Mouse (Mus musculus) heart, postnatal 10 days (tissue): ENCODE results near the gene 9830107B12Rik. TPM values are rescaled to one million over a fixed set of nuclear protein-coding genes. Genes with fewer than 3 reads are reported as not detected.

ENCODE experiments used
- DNase-seq, 2 experiments: peaks; one replicate each; pipeline ENCODE4 v3.0.0; 2021
- intact Hi-C: fragments of 180-260 bp; cut with DNase I; formaldehyde crosslinking; loops from one replicate; pipeline ENCODE4 v1.15.1; 2025
- total RNA-seq, 2 experiments: library from RNA; stranded (reverse); gene quantifications; 2 replicates each; pipeline ENCODE4 v1.2.3; 2021

9830107B12Rik gene
- total RNA-seq, 2 experiments from 2014 or later: not detected

DNA sequence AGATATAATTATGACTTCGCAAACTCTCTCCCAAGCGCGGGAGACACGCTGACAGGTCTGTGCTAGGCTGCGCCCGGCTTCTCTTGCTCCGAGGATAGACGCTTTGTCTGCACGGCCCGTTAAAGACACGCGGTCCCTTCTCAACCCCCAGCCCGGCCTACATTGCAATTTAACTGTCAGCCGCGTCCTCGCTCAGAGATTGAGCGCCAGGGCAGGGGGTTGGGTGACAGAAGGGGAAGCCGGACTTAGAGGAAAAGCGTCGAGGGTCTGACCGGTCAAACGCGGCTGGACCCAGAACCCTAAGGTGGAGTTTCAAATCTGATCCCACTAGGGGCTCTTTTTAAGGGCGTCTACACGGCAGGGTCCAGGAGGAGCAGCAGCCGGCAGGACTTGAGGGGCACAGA lies 50.3 kb downstream of the 9830107B12Rik start:
- no peak for DNase-seq
- intact Hi-C loops: loop anchor here (5.0 kb wide), 1 partner anchor 242 kb away; no protein-coding TSS in a partner anchor

DNA sequence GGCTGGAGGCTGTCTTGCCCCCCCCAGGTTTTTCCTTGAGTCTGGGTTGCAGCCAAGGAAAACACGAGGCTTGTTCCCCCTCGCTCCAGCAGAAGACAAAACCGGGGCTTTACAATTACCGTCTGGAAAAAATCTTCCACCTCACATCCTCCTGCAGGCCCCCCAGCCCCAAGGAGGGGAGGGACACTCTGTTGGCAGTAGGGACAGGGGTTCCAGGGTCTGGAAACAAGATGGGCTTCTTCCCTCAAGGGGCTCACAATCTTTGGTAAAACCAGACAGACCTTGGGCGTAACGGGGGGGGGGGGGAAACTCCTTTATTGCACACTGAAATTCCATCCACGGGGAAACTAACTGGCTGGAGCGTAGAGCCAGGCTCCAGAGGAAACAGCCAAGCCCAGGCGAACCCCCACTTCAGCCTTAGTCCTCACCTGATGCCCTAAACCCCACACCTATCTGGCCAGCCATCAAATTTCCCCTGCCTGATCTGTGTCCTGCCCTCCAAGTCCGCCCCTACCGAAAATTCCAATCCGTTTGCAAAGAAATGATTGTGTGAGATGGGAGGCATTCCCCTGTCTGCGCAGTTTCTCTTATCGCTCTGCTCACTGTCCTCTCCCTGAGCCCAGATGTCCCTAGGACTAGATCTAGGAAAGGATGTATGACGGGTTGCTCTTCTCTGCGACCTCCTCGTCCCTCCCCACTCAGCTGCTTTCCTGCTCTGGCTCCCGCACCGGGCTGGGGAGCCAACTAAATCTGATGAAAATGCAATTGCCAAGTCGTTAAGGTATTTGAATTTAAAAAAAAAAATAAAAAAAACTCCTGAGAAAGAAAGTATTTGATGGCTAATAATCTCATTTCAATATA lies 51.0 kb downstream of the 9830107B12Rik start:
- intact Hi-C loops: loop anchor here (5.0 kb wide), 1 partner anchor 242 kb away; no protein-coding TSS in a partner anchor
- no peak for DNase-seq

- intact Hi-C loops: no loop called here
Measured at GRCm38 (mm10) chr17:48093286-48093817, 52.7 kb downstream of the 9830107B12Rik start.

DNA sequence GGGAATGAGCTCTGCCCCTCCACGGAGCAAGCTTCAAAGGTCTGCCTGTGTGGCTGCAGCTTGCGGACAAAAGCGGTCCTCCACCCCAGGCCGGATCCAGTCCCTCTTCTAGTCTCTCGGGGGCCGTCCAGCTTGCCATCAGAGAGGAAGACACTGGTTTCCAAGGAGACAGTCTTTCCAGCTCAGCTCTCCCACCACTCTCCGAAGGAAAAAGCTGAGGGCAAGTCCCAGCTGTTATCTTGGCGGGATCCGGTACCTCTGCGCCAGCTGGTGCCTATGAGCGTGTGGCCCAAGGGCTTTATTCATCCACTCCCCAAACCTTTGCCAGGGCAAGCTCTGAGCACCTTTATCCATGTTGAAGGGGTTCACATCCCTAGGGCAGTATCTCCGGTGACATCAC lies 55.8 kb downstream of the 9830107B12Rik start:
- DNase-seq: no peak
- intact Hi-C loops: no loop called here

More at GRCm38 (mm10) chr17:48093286-48093817, 52.7 kb downstream of the 9830107B12Rik start:
- no peak for DNase-seq

- intact Hi-C loops: no loop called here
- no peak for DNase-seq
Measured at GRCm38 (mm10) chr17:48089446-48089845, 56.6 kb downstream of the 9830107B12Rik start.

- DNase-seq: no peak
- intact Hi-C loops: no loop called here
Measured at GRCm38 (mm10) chr17:48089019-48089418, 57.0 kb downstream of the 9830107B12Rik start, which contains the start of gene 1700067P10Rik. 1700067P10Rik (plus strand) TSS chr17:48089319.

DNA sequence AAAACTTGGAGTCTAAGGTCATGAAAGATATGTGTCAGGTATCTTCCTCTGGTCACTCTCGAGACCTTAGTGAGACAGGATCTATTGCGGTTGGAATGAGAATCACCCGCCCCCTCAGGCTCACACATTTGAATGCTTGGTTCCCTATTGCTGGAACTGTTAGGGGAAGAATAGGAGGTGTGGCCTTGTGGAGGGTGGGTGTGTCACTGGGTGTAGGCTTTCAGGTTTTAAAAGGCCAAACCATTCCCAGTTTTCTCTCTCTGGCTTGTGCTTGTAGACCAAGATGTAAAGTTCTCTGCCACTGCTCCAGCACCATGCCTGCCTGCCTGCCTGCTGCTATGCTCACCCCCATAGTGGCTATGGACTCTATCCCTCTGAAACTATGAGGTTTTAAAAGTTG lies 65.4 kb downstream of the 9830107B12Rik start:
- DNase-seq: no peak

More for the DNA sequence above, 65.4 kb downstream of the 9830107B12Rik start:
- intact Hi-C loops: no loop called here

Other genes with a start within 250 kb of the 9830107B12Rik start
- 10 to 100 TPM; 12.3 to 15.9 TPM for gene Foxp4, start 221.6 kb downstream of the 9830107B12Rik start, total RNA-seq
- not detected for gene 1700122O11Rik, start 108.0 kb downstream of the 9830107B12Rik start, total RNA-seq
- not detected for gene 1700067P10Rik, start 56.9 kb downstream of the 9830107B12Rik start, total RNA-seq
- gene A530064D06Rik, start 21.0 kb upstream of the 9830107B12Rik start, total RNA-seq: not detected
- gene Trem1, start 86.5 kb upstream of the 9830107B12Rik start, total RNA-seq: under 1 TPM; 0.12 to 0.15 TPM
- not detected for gene Trem3, start 101.5 kb upstream of the 9830107B12Rik start, total RNA-seq
- under 1 TPM; 0.14 to 0.97 TPM for gene Treml4, start 118.0 kb upstream of the 9830107B12Rik start, total RNA-seq
- gene Treml2, start 153.2 kb upstream of the 9830107B12Rik start, total RNA-seq: under 1 TPM; 0.42 to 0.69 TPM
- gene B430306N03Rik, start 169.9 kb upstream of the 9830107B12Rik start, total RNA-seq: under 1 TPM in 1 of 2 experiments, not detected in 1; 0.15 TPM
- 1 to 10 TPM; 1.3 to 1.6 TPM for gene Trem2, start 200.1 kb upstream of the 9830107B12Rik start, total RNA-seq
- under 1 TPM in 1 of 2 experiments, not detected in 1; 0.31 TPM for gene Treml1, start 213.6 kb upstream of the 9830107B12Rik start, total RNA-seq